Mouse (Mus musculus) layer of hippocampus, postnatal 14 days (tissue): ENCODE data around the gene Mvb12b. TPM values are rescaled to one million over a fixed set of nuclear protein-coding genes. Genes with fewer than 3 reads are reported as not detected.
A peak's percentile ranks its signal among the peaks of the same experiment; 100 is the strongest.

Experiments
- DNase-seq, 2 experiments: peaks; one replicate each; pipeline ENCODE4 v3.0.0; 2021 to 2022; ENCODE audit warnings: low spot score in 2 of 2, mixed read lengths in 1 of 2
- total RNA-seq, 2 experiments: library from RNA; stranded (reverse); gene quantifications; 2 replicates each; pipeline ENCODE4 v1.2.3; 2021

The Mvb12b gene
- total RNA-seq, 2 experiments from 2014 or later = 95.0 to 98.6 TPM

- DNase-seq = no peak
Measured at GRCm38 (mm10) chr2:33702705-33703104, 185.0 kb downstream of the Mvb12b start.

- no peak for DNase-seq
Measured at GRCm38 (mm10) chr2:33701446-33701815, 186.3 kb downstream of the Mvb12b start.

GRCm38 (mm10) chr2:33700581-33701445 lies 186.9 kb downstream of the Mvb12b start:
- DNase-seq = no peak

GRCm38 (mm10) chr2:33698898-33699297 lies 188.8 kb downstream of the Mvb12b start:
- DNase-seq = no peak

GRCm38 (mm10) chr2:33696428-33696827 lies 191.3 kb downstream of the Mvb12b start:
- no peak for DNase-seq

GRCm38 (mm10) chr2:33693931-33694330 lies 193.8 kb downstream of the Mvb12b start:
- DNase-seq = no peak

- DNase-seq = peak in 1 of 2 experiments; percentile 40
Measured at GRCm38 (mm10) chr2:33689880-33690462, 197.8 kb downstream of the Mvb12b start.

GRCm38 (mm10) chr2:33689155-33689879 lies 198.4 kb downstream of the Mvb12b start:
- DNase-seq = peak in 1 of 2 experiments; percentile 18

GRCm38 (mm10) chr2:33683594-33683993 lies 204.2 kb downstream of the Mvb12b start:
- DNase-seq = no peak

GRCm38 (mm10) chr2:33683095-33683494 lies 204.7 kb downstream of the Mvb12b start:
- DNase-seq = no peak

GRCm38 (mm10) chr2:33682219-33682618 lies 205.5 kb downstream of the Mvb12b start:
- peak; percentile 55 to 63 for DNase-seq

Other genes starting within 250 kb of the Mvb12b start
- under 1 TPM; 0.17 to 0.28 TPM for gene Lmx1b, start 247.4 kb downstream of the Mvb12b start, total RNA-seq